Mouse (Mus musculus) kidney, embryonic 14.5 days (tissue): ENCODE measurements at regions not wholly inside any gene's neighbourhood (a gene's known extent, or its start where the extent isn't known, plus 50 kb on each side); places are given as distances from the start of the nearest gene placed in this dataset.

Source experiments
- ATAC-seq: fragments of 200-750 bp; cut with Nextera tagmentation; 2 replicates; pipeline ENCODE4 v1.8.0; 2017; ENCODE audit warnings: moderate number of reproducible peaks, mild to moderate bottlenecking, moderate TSS enrichment, moderate library complexity; ENCODE audit not compliant: low FRiP score, low TSS enrichment
- H3K27ac ChIP-seq: fragments of 300-500 bp; sonication (generic); 2 replicates; pipeline ENCODE4 v1.5.1; 2014; ENCODE audit warnings: low read depth, mild to moderate bottlenecking, low read length, moderate library complexity, mixed read lengths
- H3K27me3 ChIP-seq: fragments of 300-500 bp; sonication (generic); 2 replicates; pipeline ENCODE4 v1.6.1; 2014; ENCODE audit warnings: mild to moderate bottlenecking, low read length; ENCODE audit not compliant: control insufficient read depth, insufficient read depth
- H3K36me3 ChIP-seq: fragments of 300-500 bp; sonication (generic); 2 replicates; pipeline ENCODE4 v1.6.1; 2014; ENCODE audit warnings: low read length, mixed read lengths; ENCODE audit not compliant: control insufficient read depth, insufficient read depth
- H3K4me1 ChIP-seq: fragments of 300-500 bp; sonication (generic); 2 replicates; pipeline ENCODE4 v1.6.1; 2014; ENCODE audit warnings: low read length, mixed read lengths; ENCODE audit not compliant: control insufficient read depth, insufficient read depth
- H3K4me2 ChIP-seq: fragments of 300-500 bp; sonication (generic); replicated peaks from 2 replicates; pipeline ENCODE4 v1.6.1; 2014; ENCODE audit warnings: low read depth, mild to moderate bottlenecking, low read length
- H3K4me3 ChIP-seq: fragments of 300-500 bp; sonication (generic); 2 replicates; pipeline ENCODE4 v1.5.1; 2014; ENCODE audit warnings: mild to moderate bottlenecking, low read length
- H3K9ac ChIP-seq: fragments of 300-500 bp; sonication (generic); 2 replicates; pipeline ENCODE4 v1.6.1; 2014; ENCODE audit warnings: low read depth, mild to moderate bottlenecking, low read length, moderate library complexity
- H3K9me3 ChIP-seq: fragments of 300-500 bp; sonication (generic); 2 replicates; pipeline ENCODE4 v1.6.1; 2016; ENCODE audit warnings: low read length; ENCODE audit not compliant: control insufficient read depth
- WGBS: fragments of 180-500 bp; shearing (Covaris S2); extraction: QIAGEN DNeasy Blood & Tissue Kit; methylation state at CpG from one replicate; pipeline ENCODE4 v1.1.7; 2014; 5-methylcytosine and 5-hydroxymethylcytosine counted together

GRCm38 (mm10) chr9:93131620-93132200, 589.7 kb downstream of the Plod2 start:
- no peaks in the 10 kb centered on the region for H3K36me3 ChIP-seq
- H3K4me1 ChIP-seq, result no peaks in the 10 kb centered on the region
- H3K27me3 ChIP-seq, result no peaks in the 10 kb centered on the region
- no peak overlapping the region for H3K27ac ChIP-seq
- H3K9ac ChIP-seq, result no peak overlapping the region
- no peak for ATAC-seq
- no peak overlapping the region for H3K4me2 ChIP-seq
- H3K9me3 ChIP-seq, result no peaks in the 10 kb centered on the region
- H3K4me3 ChIP-seq, result no peak overlapping the region

GRCm38 (mm10) chr9:93136349-93136748, 594.3 kb downstream of the Plod2 start:
- Histone ChIP-seq H3K27me3 (no peaks in the 10 kb centered on the region), H3K4me3 (no peak overlapping the region), H3K4me2 (no peak overlapping the region), H3K27ac (no peak overlapping the region), H3K36me3 (no peaks in the 10 kb centered on the region), H3K4me1 (no peaks in the 10 kb centered on the region), H3K9me3 (no peaks in the 10 kb centered on the region), H3K9ac (no peak overlapping the region)
- ATAC-seq, result no peak
- 92% methylated on average over 1 of the region's 1 CpGs for WGBS

DNA sequence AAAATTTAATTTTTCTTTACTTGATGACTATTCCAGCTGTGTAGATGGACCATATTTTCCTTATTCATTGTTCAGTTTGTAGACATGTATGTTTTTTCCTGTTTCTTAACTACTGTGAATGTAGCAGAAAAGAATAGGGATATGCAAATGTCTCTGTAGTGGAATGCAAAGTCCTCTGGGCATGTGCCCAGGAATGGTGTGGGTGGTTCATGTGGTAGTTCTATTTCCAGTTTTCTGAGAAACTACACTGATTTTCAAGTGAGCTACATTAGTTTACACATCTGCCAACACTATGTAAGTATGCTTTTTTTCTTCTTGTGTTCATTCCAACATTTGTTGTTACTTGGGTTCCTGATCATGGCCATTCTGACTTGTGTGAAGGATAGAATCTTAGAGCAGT, 628.0 kb downstream of the Plod2 start:
- H3K4me2 ChIP-seq, result no peak overlapping the region
- no peaks in the 10 kb centered on the region for H3K27me3 ChIP-seq
- H3K36me3 ChIP-seq, result no peaks in the 10 kb centered on the region
- H3K27ac ChIP-seq, result no peak overlapping the region
- no peaks in the 10 kb centered on the region for H3K4me1 ChIP-seq
- no peak for ATAC-seq
- H3K9ac ChIP-seq, result no peak overlapping the region
- H3K9me3 ChIP-seq, result no peaks in the 10 kb centered on the region
- H3K4me3 ChIP-seq, result no peak overlapping the region

DNA sequence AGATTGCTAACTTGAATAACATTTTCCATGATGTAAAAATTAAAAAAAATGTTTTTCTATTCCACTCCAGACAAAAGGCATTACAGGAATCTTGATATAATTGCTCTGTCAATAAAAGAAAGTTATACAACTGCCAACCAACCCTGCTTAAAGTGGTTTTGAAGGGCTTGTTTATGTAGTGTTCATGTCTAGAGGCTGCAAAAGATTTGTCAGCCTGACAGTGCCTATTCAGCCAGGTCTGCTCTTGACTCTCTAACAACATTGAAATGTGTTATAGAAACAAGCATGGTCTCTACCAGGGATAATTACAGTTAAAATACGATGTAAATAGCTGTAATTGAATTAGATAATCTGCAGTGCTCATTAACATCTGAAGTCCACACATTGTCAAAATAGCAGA, 644.6 kb downstream of the Plod2 start:
- Histone ChIP-seq H3K36me3 (no peaks in the 10 kb centered on the region), H3K4me3 (no peak overlapping the region), H3K4me1 (no peaks in the 10 kb centered on the region), H3K27me3 (no peaks in the 10 kb centered on the region), H3K9me3 (no peaks in the 10 kb centered on the region), H3K4me2 (no peak overlapping the region), H3K9ac (no peak overlapping the region), H3K27ac (no peak overlapping the region)
- no peak for ATAC-seq
- WGBS, result 74% methylated on average over 1 of the region's 1 CpGs

- H3K4me2 ChIP-seq, result no peak overlapping the region
- no peak overlapping the region for H3K27ac ChIP-seq
- no peak for ATAC-seq
- H3K27me3 ChIP-seq, result no peaks in the 10 kb centered on the region
- no peak overlapping the region for H3K9ac ChIP-seq
- H3K36me3 ChIP-seq, result no peaks in the 10 kb centered on the region
- no peaks in the 10 kb centered on the region for H3K4me1 ChIP-seq
- no peaks in the 10 kb centered on the region for H3K9me3 ChIP-seq
- no peak overlapping the region for H3K4me3 ChIP-seq
Measured at GRCm38 (mm10) chr9:93232562-93232961, 690.5 kb downstream of the Plod2 start.

GRCm38 (mm10) chr9:93252146-93252545, 710.1 kb downstream of the Plod2 start:
- ATAC-seq, result no peak
- Histone ChIP-seq H3K27ac (no peak overlapping the region), H3K27me3 (no peaks in the 10 kb centered on the region), H3K4me1 (no peaks in the 10 kb centered on the region), H3K4me2 (no peak overlapping the region), H3K4me3 (no peak overlapping the region), H3K9ac (no peak overlapping the region), H3K36me3 (no peaks in the 10 kb centered on the region), H3K9me3 (no peaks in the 10 kb centered on the region)
- 78% methylated on average over 3 of the region's 3 CpGs for WGBS

GRCm38 (mm10) chr9:93297332-93297731, 755.3 kb downstream of the Plod2 start:
- H3K4me3 ChIP-seq, result no peak overlapping the region
- H3K4me2 ChIP-seq, result no peak overlapping the region
- no peaks in the 10 kb centered on the region for H3K9me3 ChIP-seq
- no peaks in the 10 kb centered on the region for H3K36me3 ChIP-seq
- H3K4me1 ChIP-seq, result no peaks in the 10 kb centered on the region
- 68% methylated on average over 2 of the region's 2 CpGs for WGBS
- no peak for ATAC-seq
- no peak overlapping the region for H3K9ac ChIP-seq
- H3K27me3 ChIP-seq, result no peaks in the 10 kb centered on the region
- no peak overlapping the region for H3K27ac ChIP-seq

GRCm38 (mm10) chr9:93306753-93307152, 764.7 kb downstream of the Plod2 start:
- WGBS, result 45% methylated on average over 2 of the region's 2 CpGs
- H3K36me3 ChIP-seq, result no peaks in the 10 kb centered on the region
- ATAC-seq, result no peak
- no peaks in the 10 kb centered on the region for H3K27me3 ChIP-seq
- H3K9me3 ChIP-seq, result no peaks in the 10 kb centered on the region
- H3K4me3 ChIP-seq, result no peak overlapping the region
- H3K4me1 ChIP-seq, result no peaks in the 10 kb centered on the region
- no peak overlapping the region for H3K9ac ChIP-seq
- H3K4me2 ChIP-seq, result no peak overlapping the region
- H3K27ac ChIP-seq, result no peak overlapping the region

GRCm38 (mm10) chr9:93328997-93329682, 787.1 kb downstream of the Plod2 start:
- no peak overlapping the region for H3K27ac ChIP-seq
- no peaks in the 10 kb centered on the region for H3K27me3 ChIP-seq
- H3K9ac ChIP-seq, result no peak overlapping the region
- H3K4me3 ChIP-seq, result no peak overlapping the region
- 50% methylated on average over 2 of the region's 2 CpGs for WGBS
- H3K4me2 ChIP-seq, result no peak overlapping the region
- H3K9me3 ChIP-seq, result no peaks in the 10 kb centered on the region
- no peaks in the 10 kb centered on the region for H3K36me3 ChIP-seq
- no peak for ATAC-seq
- no peaks in the 10 kb centered on the region for H3K4me1 ChIP-seq
